Mouse (Mus musculus) gastrocnemius, postnatal 14 days (tissue): ENCODE data around the gene Homer1. TPM values are rescaled to one million over a fixed set of nuclear protein-coding genes. Genes with fewer than 3 reads are reported as not detected.

Experiments used
- DNase-seq: peaks from one replicate; pipeline ENCODE4 v3.0.0; 2021; ENCODE audit warnings: mixed read lengths
- intact Hi-C: fragments of 180-260 bp; cut with DNase I; formaldehyde crosslinking; loops from one replicate; pipeline ENCODE4 v1.15.1; 2025; ENCODE audit warnings: low total_unique reads
- total RNA-seq, 2 experiments: library from RNA; stranded (reverse); gene quantifications; 2 replicates each; pipeline ENCODE4 v1.2.3; 2021

Homer1 gene
- total RNA-seq, 2 experiments from 2014 or later: 63.0 to 65.1 TPM

- intact Hi-C loops: no loop called here
- no peak for DNase-seq
Observed at GRCm38 (mm10) chr13:93332491-93332890, 33.1 kb downstream of the Homer1 start.

- intact Hi-C loops: no loop called here
- no peak for DNase-seq
Observed at GRCm38 (mm10) chr13:93335337-93335736, 35.9 kb downstream of the Homer1 start.

GRCm38 (mm10) chr13:93338394-93338793, 39.0 kb downstream of the Homer1 start:
- intact Hi-C loops: no loop called here
- DNase-seq: no peak

- no peak for DNase-seq
- intact Hi-C loops: no loop called here
Observed at GRCm38 (mm10) chr13:93340555-93341278, 41.3 kb downstream of the Homer1 start.

- no peak for DNase-seq
- intact Hi-C loops: no loop called here
Observed at GRCm38 (mm10) chr13:93342641-93343040, 43.2 kb downstream of the Homer1 start.

DNA sequence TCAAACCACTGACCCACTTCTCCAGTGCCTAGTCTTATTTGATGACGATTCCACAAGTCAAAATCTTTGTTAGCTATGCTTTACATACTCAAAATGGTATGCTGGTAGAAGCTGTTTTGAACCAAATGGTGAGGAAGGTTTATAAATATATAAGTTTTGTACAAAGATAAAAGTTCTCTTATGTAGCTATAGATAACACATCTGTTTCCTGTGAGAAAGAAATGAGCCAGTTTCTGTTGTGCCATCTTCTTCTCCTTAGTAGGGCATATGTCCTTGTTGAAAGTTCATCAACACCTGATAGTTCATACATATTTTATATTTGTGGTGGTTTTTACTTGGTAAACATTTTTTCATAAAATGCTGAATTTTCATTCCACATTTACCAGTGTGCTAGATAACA, 45.0 kb downstream of the Homer1 start:
- intact Hi-C loops: no loop called here
- no peak for DNase-seq

DNA sequence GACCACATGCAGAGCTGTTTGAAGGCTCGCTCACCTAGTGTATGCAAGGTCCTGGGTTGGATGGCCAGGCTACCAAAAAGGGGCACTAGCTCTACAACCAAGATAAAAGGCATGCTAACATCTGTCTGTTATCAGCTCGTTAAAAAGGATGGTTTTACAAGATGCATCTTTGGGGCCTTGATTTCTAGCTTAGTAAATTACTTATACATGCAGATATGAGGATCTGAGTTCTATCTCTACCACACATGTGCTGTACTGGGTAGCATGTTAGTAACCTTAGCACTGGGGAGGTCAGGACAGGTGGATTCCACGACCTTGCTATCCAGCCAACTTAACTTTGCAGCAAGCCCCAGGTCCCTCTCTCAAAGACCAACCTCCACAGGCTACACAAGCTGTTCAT, 46.4 kb downstream of the Homer1 start:
- DNase-seq: no peak
- intact Hi-C loops: no loop called here

DNA sequence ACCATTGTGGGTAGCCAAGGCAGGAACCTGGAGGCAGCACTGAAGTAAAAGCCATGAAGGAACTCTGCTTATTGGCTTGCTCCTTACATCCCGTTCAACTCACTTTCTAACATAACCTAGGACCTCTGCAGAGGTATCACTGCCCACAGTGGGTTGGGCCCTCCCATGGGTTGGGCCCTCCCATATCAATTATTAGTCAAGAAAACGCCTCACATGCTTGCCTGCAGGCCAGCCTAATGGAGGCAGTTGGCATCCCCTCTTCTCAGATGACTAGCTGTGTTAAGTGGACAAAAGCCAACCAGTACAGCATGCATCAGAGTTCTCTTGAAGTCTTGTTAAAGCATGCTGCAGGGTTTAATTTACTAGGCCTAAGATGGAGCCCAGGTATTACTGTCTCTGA, 52.6 kb downstream of the Homer1 start:
- intact Hi-C loops: no loop called here
- no peak for DNase-seq

DNA sequence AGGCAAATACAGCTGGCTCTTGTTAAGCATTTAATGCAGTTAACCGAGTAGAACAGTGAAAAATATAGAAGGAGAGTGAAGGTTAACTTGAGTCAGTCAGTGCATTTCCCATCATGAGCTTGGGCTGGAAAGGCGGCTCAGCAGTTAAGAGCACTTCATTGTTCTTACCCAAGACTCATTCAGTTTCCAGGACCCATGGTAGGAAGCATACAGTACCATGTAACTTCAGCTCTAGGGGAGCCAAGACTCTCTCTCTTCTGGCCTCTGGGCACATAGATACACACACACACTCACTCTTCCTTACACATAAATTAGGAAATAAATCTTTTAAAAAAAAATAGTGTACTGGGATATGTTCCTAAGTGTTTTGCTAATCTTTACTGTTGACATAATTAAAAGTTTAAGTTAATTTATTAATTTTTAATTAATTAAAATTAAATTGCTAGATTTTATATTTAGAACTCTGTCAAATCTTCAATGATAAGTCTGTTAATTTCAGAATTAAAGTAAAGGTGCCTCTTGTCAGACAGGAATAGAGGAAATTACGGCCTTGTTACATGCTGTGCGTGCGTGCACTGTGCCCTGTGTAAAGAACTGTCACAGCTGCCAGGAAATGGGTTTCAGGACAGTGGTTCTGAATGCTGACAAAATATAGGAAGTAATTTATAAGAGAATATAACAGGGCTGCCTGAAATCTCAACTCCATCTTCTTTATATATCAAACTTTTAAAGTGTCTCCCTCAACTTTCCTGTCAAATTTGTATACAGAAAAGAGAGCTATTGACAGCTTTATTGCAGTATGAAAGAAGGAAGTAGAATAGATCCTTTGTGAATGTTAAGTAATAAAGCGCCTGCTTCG, 55.2 kb downstream of the Homer1 start:
- intact Hi-C loops: no loop called here
- DNase-seq: no peak

- intact Hi-C loops: no loop called here
Observed at GRCm38 (mm10) chr13:93355279-93355587, 55.8 kb downstream of the Homer1 start.

GRCm38 (mm10) chr13:93358522-93358921, 59.1 kb downstream of the Homer1 start:
- intact Hi-C loops: no loop called here
- DNase-seq: no peak

More at GRCm38 (mm10) chr13:93355279-93355587, 55.8 kb downstream of the Homer1 start:
- DNase-seq: no peak

DNA sequence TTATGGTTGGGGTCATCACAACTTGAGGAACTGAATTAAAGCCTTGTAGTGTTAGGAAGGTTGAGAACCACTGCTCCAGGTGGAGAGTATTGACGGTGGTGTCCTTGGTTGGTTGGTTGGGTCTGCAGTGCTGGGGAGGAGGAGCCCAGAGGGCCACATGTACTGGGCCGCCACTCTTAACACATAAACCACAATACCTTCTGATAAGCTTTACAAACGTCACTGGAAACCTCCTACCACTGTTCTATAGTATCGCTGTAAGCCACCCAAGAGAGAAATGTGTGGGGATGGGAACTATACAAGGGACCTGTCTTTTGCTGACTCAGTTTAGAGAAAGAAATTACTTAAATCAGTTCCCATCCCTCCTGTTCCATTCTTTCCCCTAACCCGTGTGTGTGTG, 68.1 kb downstream of the Homer1 start:
- no peak for DNase-seq
- intact Hi-C loops: no loop called here

GRCm38 (mm10) chr13:93368812-93369584, 69.6 kb downstream of the Homer1 start:
- intact Hi-C loops: no loop called here

GRCm38 (mm10) chr13:93374457-93374856, 75.0 kb downstream of the Homer1 start:
- intact Hi-C loops: no loop called here
- DNase-seq: no peak

More at GRCm38 (mm10) chr13:93368812-93369584, 69.6 kb downstream of the Homer1 start:
- no peak for DNase-seq

GRCm38 (mm10) chr13:93378493-93378892, 79.1 kb downstream of the Homer1 start:
- no peak for DNase-seq
- intact Hi-C loops: no loop called here

DNA sequence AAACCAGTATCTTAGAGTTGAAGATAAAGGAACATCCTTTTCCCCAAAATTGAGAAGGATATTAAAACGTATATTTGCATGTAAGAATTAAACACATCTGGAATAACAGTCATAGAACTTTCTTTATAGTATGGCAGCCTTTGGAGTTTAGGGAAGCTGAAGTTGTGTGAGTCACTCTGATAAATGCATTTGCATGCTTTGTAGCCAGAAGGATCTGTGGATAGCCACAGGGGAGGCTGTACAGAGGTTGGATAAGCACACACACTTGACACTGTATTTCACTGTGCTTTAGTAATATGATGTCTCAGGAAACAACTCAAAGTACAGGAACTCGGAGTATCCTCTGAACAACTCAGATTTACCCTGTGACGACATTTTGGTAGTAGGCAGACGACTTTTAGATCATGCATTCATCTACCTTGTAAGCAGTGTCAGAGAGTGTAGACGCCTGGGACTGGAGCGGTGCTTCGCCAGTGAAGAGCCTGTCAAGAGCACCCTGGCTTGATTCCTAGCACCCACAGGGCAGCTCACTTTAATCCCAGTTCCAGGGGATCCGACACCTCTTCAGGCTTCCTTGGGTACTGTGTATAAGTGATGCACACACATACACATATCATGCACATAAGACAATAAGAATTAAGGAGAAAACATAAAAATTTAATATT, 81.1 kb downstream of the Homer1 start:
- intact Hi-C loops: no loop called here
- DNase-seq: no peak

GRCm38 (mm10) chr13:93381301-93381700, 81.9 kb downstream of the Homer1 start:
- DNase-seq: no peak
- intact Hi-C loops: no loop called here

GRCm38 (mm10) chr13:93383092-93383491, 83.7 kb downstream of the Homer1 start:
- no peak for DNase-seq
- intact Hi-C loops: no loop called here

DNA sequence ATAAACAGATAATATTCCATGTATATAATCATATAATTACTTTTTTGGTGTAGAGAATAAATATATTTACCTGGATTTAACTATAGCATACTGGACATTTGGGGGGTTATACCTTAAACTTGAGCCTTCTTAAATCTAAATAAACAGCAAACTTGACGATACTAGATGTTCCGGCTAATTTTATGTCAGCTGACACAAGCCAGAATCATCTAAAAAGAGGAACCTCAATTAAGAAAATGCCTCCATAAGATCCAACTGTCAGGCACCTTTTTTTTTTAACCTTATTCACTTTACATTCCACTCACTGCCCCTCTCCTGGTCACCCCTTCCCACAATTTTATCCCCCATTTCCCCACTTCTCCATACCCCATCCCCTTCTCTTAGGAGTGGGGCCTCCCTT, 84.2 kb downstream of the Homer1 start:
- intact Hi-C loops: no loop called here
- DNase-seq: no peak

DNA sequence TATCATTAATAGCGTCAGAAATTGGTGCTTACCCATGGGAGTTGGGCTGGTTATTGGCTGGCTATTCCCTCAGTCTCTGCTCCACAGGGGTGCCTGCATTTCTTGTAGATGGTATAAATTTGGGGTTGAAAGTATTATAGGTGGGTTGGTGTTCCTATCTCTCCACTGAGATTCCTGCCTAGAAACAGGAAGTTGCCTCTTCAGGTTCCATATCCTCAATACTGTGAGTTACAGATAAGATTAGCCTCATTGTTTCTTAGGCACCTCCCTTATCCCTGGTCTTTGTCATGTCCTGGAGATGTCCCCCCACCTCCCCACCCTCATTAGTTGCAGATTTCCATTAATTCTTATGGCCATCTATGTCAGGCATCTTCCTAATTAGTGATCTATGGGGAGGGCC, 85.0 kb downstream of the Homer1 start:
- no peak for DNase-seq
- intact Hi-C loops: no loop called here
